Mouse (Mus musculus): ENCODE measurements around the gene Prdx6. TPM values are rescaled to one million over a fixed set of nuclear protein-coding genes. Genes with fewer than 3 reads are reported as not detected.

Gene Prdx6
- total and polyA plus RNA-seq, 2 experiments from 2014 or later, result 90.3 to 159 TPM

DNA sequence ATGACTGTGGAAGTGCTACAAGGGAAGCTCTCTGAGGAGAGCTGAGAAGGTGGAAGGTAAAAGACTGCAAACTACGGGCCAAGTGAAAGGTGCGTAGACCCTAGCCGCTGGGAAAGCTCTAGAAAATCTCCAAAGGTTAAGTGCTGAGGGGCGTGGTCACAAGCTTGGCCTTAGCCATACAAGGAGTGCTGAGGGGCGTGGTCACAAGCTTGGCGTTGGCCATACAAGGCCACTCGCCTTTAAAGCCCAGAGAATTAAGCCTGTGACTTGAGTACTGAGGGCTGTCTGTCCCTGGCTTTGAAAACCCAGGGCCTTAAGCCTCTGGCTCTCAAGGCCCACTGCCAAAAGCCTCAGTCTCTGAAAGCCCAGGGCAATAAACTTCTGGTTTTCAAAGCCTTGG, 5.9 kb upstream of the Prdx6 start:
- H3K9ac ChIP-seq (replicated peaks; ENCODE audit: low read length, poor library complexity, severe bottlenecking), result no peak overlapping the region
- no peaks in the 10 kb centered on the region for H3K4me1 ChIP-seq (ENCODE audit: insufficient read depth, low read length)
- no peak overlapping the region for H3K4me2 ChIP-seq (ENCODE audit: low read depth, low read length, poor library complexity, severe bottlenecking)
- 0 out of 2 replicates have a peak, but pooled peaks cover 5% of the 10 kb centered on the region for H3K27me3 ChIP-seq (ENCODE audit: insufficient read depth, low read length)
- WGBS, result 76% methylated on average over 7 of the region's 7 CpGs
- DNase-seq (ENCODE audit: low spot score), result no peak
- no peak overlapping the region for H3K4me3 ChIP-seq (ENCODE audit: low read depth, low read length)
- no peaks in the 10 kb centered on the region for H3K36me3 ChIP-seq (ENCODE audit: insufficient read depth, low read length)
- H3K27ac ChIP-seq (ENCODE audit: low read depth, low read length), result no peak overlapping the region
- no peak for TF ChIP-seq CTCF (IDR thresholded peaks at IDR 0.05)
- H3K9me3 ChIP-seq (ENCODE audit: low read length), result no peaks in the 10 kb centered on the region
- no peak for ATAC-seq (ENCODE audit: low FRiP score)

DNA sequence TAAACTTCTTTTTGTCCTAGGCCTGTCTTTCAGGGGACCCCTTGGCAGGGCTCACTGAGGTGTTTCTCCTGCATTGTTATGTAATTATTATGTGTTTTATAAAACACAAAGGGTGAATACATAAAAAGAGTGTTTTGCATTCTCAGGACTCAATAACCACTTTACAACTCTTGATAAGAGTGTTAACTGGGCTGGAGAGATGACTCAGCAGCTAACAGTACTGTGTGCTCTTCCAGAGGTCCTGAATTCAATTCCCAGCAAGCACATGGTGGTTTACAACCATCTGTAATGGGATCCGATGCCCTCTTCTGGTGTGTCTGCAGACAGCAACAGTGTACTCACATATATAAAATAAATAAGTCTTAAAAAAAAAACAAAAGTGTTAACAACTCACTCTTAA, 3.3 kb upstream of the Prdx6 start:
- ATAC-seq (ENCODE audit: low FRiP score) (no peak), DNase-seq (ENCODE audit: low spot score) (no peak)
- WGBS, result 87% methylated on average over 1 of the region's 1 CpGs
- Histone ChIP-seq H3K4me2 (ENCODE audit: low read depth, low read length, poor library complexity, severe bottlenecking) (no peak overlapping the region), H3K27me3 (ENCODE audit: insufficient read depth, low read length) (0 out of 2 replicates have a peak, but pooled peaks cover 5% of the 10 kb centered on the region), H3K27ac (ENCODE audit: low read depth, low read length) (no peak overlapping the region), H3K36me3 (ENCODE audit: insufficient read depth, low read length) (no peaks in the 10 kb centered on the region), H3K4me1 (ENCODE audit: insufficient read depth, low read length) (no peaks in the 10 kb centered on the region), H3K4me3 (ENCODE audit: low read depth, low read length) (no peak overlapping the region), H3K9ac (replicated peaks; ENCODE audit: low read length, poor library complexity, severe bottlenecking) (no peak overlapping the region), H3K9me3 (ENCODE audit: low read length) (no peaks in the 10 kb centered on the region)
- no peak for TF ChIP-seq CTCF (IDR thresholded peaks at IDR 0.05)

DNA sequence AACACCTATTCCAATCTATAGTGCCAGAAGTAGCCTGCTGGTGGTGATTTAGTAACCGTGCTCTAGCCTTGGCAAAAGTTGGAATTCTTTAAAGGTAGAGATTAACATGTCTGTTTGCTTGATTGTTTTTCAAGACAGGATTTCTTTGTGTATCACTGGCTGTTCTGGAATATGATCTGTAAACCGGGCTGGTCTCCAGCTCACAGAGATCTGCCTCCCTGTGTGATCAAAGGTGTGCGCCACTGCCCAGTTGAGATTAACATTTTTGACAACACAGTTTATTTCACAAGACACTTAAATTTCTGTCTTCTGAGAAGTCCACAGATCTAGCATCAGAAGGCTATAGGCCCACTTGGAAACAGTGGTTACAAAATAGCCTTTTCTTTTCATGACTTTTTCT, 1.9 kb upstream of the Prdx6 start:
- Histone ChIP-seq H3K36me3 (ENCODE audit: insufficient read depth, low read length) (no peaks in the 10 kb centered on the region), H3K9ac (replicated peaks; ENCODE audit: low read length, poor library complexity, severe bottlenecking) (no peak overlapping the region), H3K4me2 (ENCODE audit: low read depth, low read length, poor library complexity, severe bottlenecking) (no peak overlapping the region), H3K27me3 (ENCODE audit: insufficient read depth, low read length) (0 out of 2 replicates have a peak, but pooled peaks cover 5% of the 10 kb centered on the region), H3K4me3 (ENCODE audit: low read depth, low read length) (no peak overlapping the region), H3K9me3 (ENCODE audit: low read length) (no peaks in the 10 kb centered on the region), H3K27ac (ENCODE audit: low read depth, low read length) (no peak overlapping the region), H3K4me1 (ENCODE audit: insufficient read depth, low read length) (0 out of 2 replicates have a peak, but pooled peaks cover 6% of the 10 kb centered on the region)
- no peak for TF ChIP-seq CTCF (IDR thresholded peaks at IDR 0.05)
- ATAC-seq (ENCODE audit: low FRiP score), result no peak
- WGBS, result 60% methylated on average over 3 of the region's 3 CpGs
- no peak for DNase-seq (ENCODE audit: low spot score)

DNA sequence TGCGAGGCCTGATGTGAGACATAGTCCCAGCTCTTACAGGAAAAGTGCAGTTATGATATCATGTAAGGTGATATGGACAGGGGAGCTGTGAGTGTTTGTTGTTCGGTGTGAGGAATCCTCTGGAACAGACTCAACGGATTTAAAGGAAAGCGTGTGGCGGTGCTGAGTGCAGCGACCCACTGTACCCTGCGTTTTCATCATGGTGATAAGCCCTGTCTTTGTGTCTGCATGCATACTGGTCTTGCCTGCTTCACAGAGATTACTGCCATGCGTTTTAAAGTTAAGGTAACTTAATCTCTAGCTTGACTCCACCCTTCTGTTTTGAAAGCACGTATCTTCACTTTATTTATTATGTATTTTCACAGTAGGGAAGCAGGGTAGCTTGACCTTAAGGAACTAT, 1.3 kb upstream of the Prdx6 start:
- Histone ChIP-seq H3K9me3 (ENCODE audit: low read length) (no peaks in the 10 kb centered on the region), H3K36me3 (ENCODE audit: insufficient read depth, low read length) (no peaks in the 10 kb centered on the region), H3K9ac (replicated peaks; ENCODE audit: low read length, poor library complexity, severe bottlenecking) (no peak overlapping the region), H3K27ac (ENCODE audit: low read depth, low read length) (no peak overlapping the region), H3K4me1 (ENCODE audit: insufficient read depth, low read length) (0 out of 2 replicates have a peak, but pooled peaks cover 6% of the 10 kb centered on the region), H3K4me3 (ENCODE audit: low read depth, low read length) (no peak overlapping the region), H3K27me3 (ENCODE audit: insufficient read depth, low read length) (0 out of 2 replicates have a peak, but pooled peaks cover 5% of the 10 kb centered on the region), H3K4me2 (ENCODE audit: low read depth, low read length, poor library complexity, severe bottlenecking) (no peak overlapping the region)
- ATAC-seq (ENCODE audit: low FRiP score) (no peak), DNase-seq (ENCODE audit: low spot score) (no peak)
- 83% methylated on average over 9 of the region's 9 CpGs for WGBS
- no peak for TF ChIP-seq CTCF (IDR thresholded peaks at IDR 0.05)

DNA sequence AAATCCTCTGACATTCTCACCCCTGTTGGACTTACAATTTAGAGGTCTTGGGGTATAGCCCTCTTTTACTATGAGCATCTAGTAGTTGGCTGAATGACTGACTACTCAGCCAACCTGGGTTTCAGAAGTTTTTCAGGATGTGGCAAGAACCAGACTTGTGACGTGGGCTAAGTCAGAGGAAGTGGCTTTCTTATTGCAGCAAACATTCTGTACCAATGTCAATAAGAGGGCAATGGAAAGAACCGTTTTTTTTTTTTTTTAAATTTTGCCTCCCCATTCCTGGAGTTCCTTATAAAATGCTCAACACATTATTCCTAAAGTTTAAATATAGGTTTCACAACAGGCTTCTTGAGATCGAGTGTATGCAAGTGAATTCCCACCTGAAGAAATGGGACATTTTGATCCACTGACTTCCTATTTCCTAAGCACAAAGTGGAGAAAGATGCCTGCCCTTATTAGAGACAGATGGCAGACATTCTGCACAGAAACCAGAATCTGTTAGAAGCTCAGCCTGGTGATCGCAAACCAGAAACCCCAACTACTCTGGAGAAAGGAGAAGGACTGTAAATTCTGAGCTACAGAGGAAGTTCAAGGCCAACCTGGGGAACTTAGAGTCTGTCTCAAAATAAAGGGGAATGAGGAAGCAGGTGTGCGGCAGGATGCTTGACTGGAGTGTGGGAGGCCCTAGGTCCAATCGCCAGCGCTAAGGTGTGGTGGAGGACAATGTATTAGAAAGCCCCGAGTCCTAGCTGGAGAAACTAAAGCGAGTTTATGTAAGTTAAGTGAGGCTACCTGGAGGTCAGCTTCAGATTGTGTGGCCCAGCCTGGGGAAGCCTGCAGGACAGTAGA, 622 bp upstream of the Prdx6 start:
- peak overlapping the region; percentile 76; the same call in 1 of the 2 replicates for H3K9ac ChIP-seq (replicated peaks; ENCODE audit: low read length, poor library complexity, severe bottlenecking)
- ATAC-seq (ENCODE audit: low FRiP score), result peak; percentile 14; the same call in 1 of the 2 replicates
- H3K36me3 ChIP-seq (ENCODE audit: insufficient read depth, low read length), result no peaks in the 10 kb centered on the region
- no peak for TF ChIP-seq CTCF (IDR thresholded peaks at IDR 0.05)
- peak overlapping the region; percentile 97 for H3K4me2 ChIP-seq (ENCODE audit: low read depth, low read length, poor library complexity, severe bottlenecking)
- DNase-seq (ENCODE audit: low spot score), result no peak
- H3K9me3 ChIP-seq (ENCODE audit: low read length), result no peaks in the 10 kb centered on the region
- WGBS, result 71% methylated on average over 9 of the region's 9 CpGs
- H3K27me3 ChIP-seq (ENCODE audit: insufficient read depth, low read length), result 0 out of 2 replicates have a peak, but pooled peaks cover 5% of the 10 kb centered on the region
- no peak overlapping the region for H3K27ac ChIP-seq (ENCODE audit: low read depth, low read length)
- 0 out of 2 replicates have a peak, but pooled peaks cover 6% of the 10 kb centered on the region for H3K4me1 ChIP-seq (ENCODE audit: insufficient read depth, low read length)
- H3K4me3 ChIP-seq (ENCODE audit: low read depth, low read length), result peak overlapping the region; percentile 90

DNA sequence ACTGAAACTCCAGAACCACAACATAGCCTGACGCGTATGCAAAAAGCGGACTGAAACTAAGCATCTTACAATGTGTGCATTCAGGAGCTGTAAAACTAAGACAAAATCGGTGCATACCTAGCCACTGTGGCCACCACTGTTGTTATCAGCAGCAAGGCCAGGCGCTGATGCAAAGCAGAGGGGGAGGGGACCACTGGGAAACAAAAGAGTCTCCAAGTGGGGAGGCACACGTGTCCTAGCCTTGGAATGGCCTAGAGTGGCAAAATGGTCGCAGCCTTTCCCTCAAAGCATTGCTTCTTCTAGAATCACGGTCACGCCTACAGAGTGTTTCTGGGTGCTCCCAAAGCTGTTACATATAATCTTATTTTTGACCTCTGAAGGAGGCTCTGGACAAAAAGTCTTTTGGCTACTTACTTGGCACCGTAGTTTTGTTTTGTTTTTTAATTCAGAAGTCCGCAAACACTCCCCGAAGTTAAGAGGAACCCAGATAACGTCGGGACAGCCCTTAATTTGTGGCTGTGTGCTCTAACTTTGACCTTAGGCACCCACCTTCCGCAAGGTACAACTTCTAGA, 902 bp downstream of the Prdx6 start:
- DNase-seq (ENCODE audit: low spot score) (peak; percentile 62), ATAC-seq (ENCODE audit: low FRiP score) (peak; percentile 50; the same call in 1 of the 2 replicates)
- Histone ChIP-seq H3K4me3 (ENCODE audit: low read depth, low read length) (peak overlapping the region; percentile 90), H3K9me3 (ENCODE audit: low read length) (no peaks in the 10 kb centered on the region), H3K27ac (ENCODE audit: low read depth, low read length) (no peak overlapping the region), H3K27me3 (ENCODE audit: insufficient read depth, low read length) (0 out of 2 replicates have a peak, but pooled peaks cover 5% of the 10 kb centered on the region), H3K4me1 (ENCODE audit: insufficient read depth, low read length) (peaks cover 8% of the 10 kb centered on the region; the same call in 1 of the 2 replicates), H3K4me2 (ENCODE audit: low read depth, low read length, poor library complexity, severe bottlenecking) (peak overlapping the region; percentile 97), H3K36me3 (ENCODE audit: insufficient read depth, low read length) (peaks cover 5% of the 10 kb centered on the region), H3K9ac (replicated peaks; ENCODE audit: low read length, poor library complexity, severe bottlenecking) (peak overlapping the region; percentile 76)
- 4% methylated on average over 15 of the region's 15 CpGs for WGBS
- no peak for TF ChIP-seq CTCF (IDR thresholded peaks at IDR 0.05)

All from midbrain, postnatal 0 days (tissue).